In the genomic region with DNA sequence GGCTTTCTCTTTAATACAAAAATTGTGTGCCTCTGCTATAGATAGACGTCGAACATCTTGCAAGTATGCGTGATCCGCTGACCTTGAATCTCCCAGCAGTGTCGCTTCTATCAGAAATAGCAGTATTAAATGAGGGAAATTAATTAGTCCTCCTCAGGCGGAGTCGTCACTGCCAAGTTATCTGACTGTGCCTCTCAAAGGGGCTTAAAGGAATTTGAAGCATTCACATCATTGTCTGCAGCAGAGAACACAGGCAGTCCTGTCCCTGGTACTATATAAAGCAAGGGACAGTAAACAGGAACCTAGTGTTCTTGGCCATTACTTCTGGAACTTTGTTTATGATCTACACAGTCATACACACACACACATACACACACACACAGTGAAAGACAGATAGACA, we compare ENCODE assay signal across 18 mouse cellular contexts.
DNase-seq lines count a peak whose midpoint lies in the region; ATAC-seq and TF ChIP-seq lines count a peak whose summit lies in the region.
"Had no signal": no experiment of that assay in that cellular context is flagged by ENCODE, and none has a peak within 500 bp of the region (broad histone marks: within the 10 kb centered on the region; RNA-seq: fewer than 3 reads in every experiment).

No protein-coding gene starts in this region.

- no peak; the same call in 1 of the 2 replicates for ATAC-seq in heart, embryonic 13.5 days (ENCODE audit: extremely low read depth, insufficient number of reproducible peaks, low FRiP score, low TSS enrichment)
- ATAC-seq in lung, embryonic 14.5 days (ENCODE audit: insufficient read depth): no peak
- ATAC-seq in intestine, embryonic 15.5 days: no peak

- no peaks in the 10 kb centered on the region for H3K36me3 ChIP-seq in heart, embryonic 13.5 days
- H3K36me3 ChIP-seq in lung, embryonic 14.5 days (ENCODE audit: insufficient read depth): no peaks in the 10 kb centered on the region
- H3K36me3 ChIP-seq in intestine, embryonic 15.5 days: no peaks in the 10 kb centered on the region
- H3K36me3 ChIP-seq: embryonic facial prominence, embryonic 15.5 days; forebrain, embryonic 10.5 days; kidney, embryonic 15.5 days; limb, embryonic 12.5 days; liver, embryonic 15.5 days; neural tube, embryonic 12.5 days had no signal

- no peak overlapping the region for H3K4me3 ChIP-seq in heart, embryonic 13.5 days
- H3K4me3 ChIP-seq in lung, embryonic 14.5 days (ENCODE audit: low read depth, low read length): no peak overlapping the region
- no peak overlapping the region for H3K4me3 ChIP-seq in intestine, embryonic 15.5 days (replicated peaks)
- H3K4me3 ChIP-seq: embryonic facial prominence, embryonic 15.5 days; forebrain, embryonic 10.5 days; kidney, embryonic 15.5 days; layer of hippocampus, adult 2 months; limb, embryonic 12.5 days; liver, embryonic 15.5 days; neural tube, embryonic 12.5 days had no signal

- no peak overlapping the region for H3K9ac ChIP-seq in heart, embryonic 13.5 days
- no peak overlapping the region for H3K9ac ChIP-seq in lung, embryonic 14.5 days
- H3K9ac ChIP-seq in intestine, embryonic 15.5 days: no peak overlapping the region
- H3K9ac ChIP-seq: embryonic facial prominence, embryonic 15.5 days; kidney, embryonic 15.5 days; limb, embryonic 12.5 days; liver, embryonic 15.5 days; neural tube, embryonic 12.5 days had no signal

- intact Hi-C loops in heart, postnatal 36 days (cut with DNase I): no loop called here

- no peak for TF ChIP-seq POLR2A in brain, embryonic 14.5 days (IDR thresholded peaks at IDR 0.05; ENCODE audit: borderline replicate concordance, extremely low read depth, insufficient read depth, insufficient read length, poor library complexity, severe bottlenecking)

- no peak for TF ChIP-seq CTCF in lung, embryonic 14.5 days (IDR thresholded peaks at IDR 0.05; ENCODE audit: low read depth)
- TF ChIP-seq CTCF in brain, embryonic 14.5 days (IDR thresholded peaks at IDR 0.05; ENCODE audit: borderline replicate concordance, extremely low read depth, insufficient read depth, insufficient read length): no peak

- WGBS in heart, embryonic 13.5 days: 36% methylated on average over 7 of the region's 7 CpGs
- 35% methylated on average over 7 of the region's 7 CpGs for WGBS in lung, embryonic 14.5 days
- 49% methylated on average over 7 of the region's 7 CpGs for WGBS in intestine, embryonic 15.5 days

- peaks cover 6% of the 10 kb centered on the region for H3K4me1 ChIP-seq in heart, embryonic 13.5 days
- H3K4me1 ChIP-seq in lung, embryonic 14.5 days (ENCODE audit: insufficient read depth): no peaks in the 10 kb centered on the region
- no peaks in the 10 kb centered on the region for H3K4me1 ChIP-seq in intestine, embryonic 15.5 days (replicated peaks)
- H3K4me1 ChIP-seq: embryonic facial prominence, embryonic 15.5 days; forebrain, embryonic 10.5 days; kidney, embryonic 15.5 days; limb, embryonic 12.5 days; liver, embryonic 15.5 days; neural tube, embryonic 12.5 days had no signal

- H3K27ac ChIP-seq in heart, embryonic 13.5 days (replicated peaks): no peak overlapping the region; the same call in 1 of the 2 replicates
- no peak overlapping the region for H3K27ac ChIP-seq in lung, embryonic 14.5 days (ENCODE audit: low read depth)
- no peak overlapping the region for H3K27ac ChIP-seq in intestine, embryonic 15.5 days
- H3K27ac ChIP-seq: embryonic facial prominence, embryonic 15.5 days; forebrain, embryonic 10.5 days; kidney, embryonic 15.5 days; layer of hippocampus, adult 2 months; limb, embryonic 12.5 days; liver, embryonic 15.5 days; neural tube, embryonic 12.5 days; stomach, postnatal 0 days had no signal

- H3K9me3 ChIP-seq in heart, embryonic 13.5 days: no peaks in the 10 kb centered on the region
- no peaks in the 10 kb centered on the region for H3K9me3 ChIP-seq in lung, embryonic 14.5 days (ENCODE audit: low read depth, low read length)
- no peaks in the 10 kb centered on the region for H3K9me3 ChIP-seq in intestine, embryonic 15.5 days
- H3K9me3 ChIP-seq: embryonic facial prominence, embryonic 15.5 days; forebrain, embryonic 10.5 days; kidney, embryonic 15.5 days; limb, embryonic 12.5 days; liver, embryonic 15.5 days; neural tube, embryonic 12.5 days had no signal

- DNase-seq in heart, postnatal 36 days: no peak
- DNase-seq in lung, embryonic 14.5 days: peak; percentile 28
- DNase-seq in lung, postnatal 14 days: no peak
- peak; percentile 64 for DNase-seq in brain, embryonic 14.5 days (ENCODE audit: low read depth)
- peak; percentile 2 for DNase-seq in mesoderm, embryonic 11.5 days (ENCODE audit: low read depth, low spot score)
- DNase-seq: cerebellum, adult 9-11 months; gastrocnemius, postnatal 14 days; right cerebral cortex, postnatal 14 days had no signal

- H3K4me2 ChIP-seq in heart, embryonic 13.5 days: peak overlapping the region; percentile 36
- H3K4me2 ChIP-seq in lung, embryonic 14.5 days: no peak overlapping the region
- H3K4me2 ChIP-seq in intestine, embryonic 15.5 days (replicated peaks): no peak overlapping the region
- H3K4me2 ChIP-seq: embryonic facial prominence, embryonic 15.5 days; kidney, embryonic 15.5 days; limb, embryonic 12.5 days; liver, embryonic 15.5 days; neural tube, embryonic 12.5 days had no signal

- H3K27me3 ChIP-seq in heart, embryonic 13.5 days (replicated peaks): no peaks in the 10 kb centered on the region
- H3K27me3 ChIP-seq in lung, embryonic 14.5 days (ENCODE audit: insufficient read depth, low read length): no peaks in the 10 kb centered on the region
- H3K27me3 ChIP-seq in intestine, embryonic 15.5 days (replicated peaks): no peaks in the 10 kb centered on the region
- H3K27me3 ChIP-seq: embryonic facial prominence, embryonic 15.5 days; kidney, embryonic 15.5 days; limb, embryonic 12.5 days; liver, embryonic 15.5 days; neural tube, embryonic 12.5 days had no signal

Comparison
In these comparisons a context has a peak if more than half of its experiments do, and no peak if none do; other contexts are left out.
1. DNase-seq: peak in lung, embryonic 14.5 days (single experiment), brain, embryonic 14.5 days (single experiment) and mesoderm, embryonic 11.5 days (single experiment); none in heart, postnatal 36 days (0 of 2) and lung, postnatal 14 days (single experiment).